9 mouse cellular contexts compared by ENCODE assay signal in genomic region chr19:56068854-56069253, GRCm38 (mm10).
DNase-seq lines count a peak whose midpoint lies in the region; ATAC-seq lines count a peak whose summit lies in the region.
"Had no signal": no experiment of that assay in that cellular context is flagged by ENCODE, and none has a peak within 500 bp of the region (broad histone marks: within the 10 kb centered on the region; RNA-seq: fewer than 3 reads in every experiment).

No protein-coding gene starts in this region.

- H3K9me3 ChIP-seq in lung, embryonic 15.5 days, result no peaks in the 10 kb centered on the region
- H3K9me3 ChIP-seq in liver, embryonic 11.5 days (ENCODE audit: control insufficient read depth, low read length), result no peaks in the 10 kb centered on the region

- H3K36me3 ChIP-seq in lung, embryonic 15.5 days, result no peaks in the 10 kb centered on the region
- no peaks in the 10 kb centered on the region for H3K36me3 ChIP-seq in liver, embryonic 11.5 days (ENCODE audit: control insufficient read depth, insufficient read depth, low read length)

- no peak overlapping the region for H3K9ac ChIP-seq in lung, embryonic 15.5 days
- no peak overlapping the region for H3K9ac ChIP-seq in liver, embryonic 11.5 days (ENCODE audit: low read depth, low read length)

- no peak overlapping the region; the same call in 1 of the 2 replicates for H3K27ac ChIP-seq in lung, embryonic 15.5 days
- no peak overlapping the region for H3K27ac ChIP-seq in liver, embryonic 11.5 days (ENCODE audit: low read depth, low read length)

- H3K4me1 ChIP-seq in lung, embryonic 15.5 days, result peaks cover 9% of the 10 kb centered on the region; the same call in 1 of the 2 replicates
- H3K4me1 ChIP-seq in liver, embryonic 11.5 days (replicated peaks; ENCODE audit: control insufficient read depth, insufficient read depth, low read length), result no peaks in the 10 kb centered on the region

- 35% methylated on average over 12 of the region's 12 CpGs for WGBS in lung, embryonic 15.5 days
- WGBS in liver, embryonic 11.5 days, result 49% methylated on average over 12 of the region's 12 CpGs

- peak; percentile 38 for DNase-seq in CD4-positive, CD25-positive, alpha-beta regulatory T cell, adult 2 months (ENCODE audit: low read depth, low spot score)
- no peak for DNase-seq in lung, postnatal 25 days (ENCODE audit: low spot score)
- no peak for DNase-seq in liver, embryonic 11.5 days (ENCODE audit: low spot score)
- DNase-seq in thymus, postnatal 0 days (ENCODE audit: low spot score), result peak; percentile 37
- DNase-seq in c-Kit-positive CD71-positive TER-119-positive erythroid progenitor cells, embryonic 14.5 days (ENCODE audit: low spot score), result no peak
- no peak for DNase-seq in layer of hippocampus, adult 18-20 months (ENCODE audit: low spot score in 2 of 2)

- no peak overlapping the region for H3K4me3 ChIP-seq in lung, embryonic 15.5 days
- no peak overlapping the region for H3K4me3 ChIP-seq in liver, embryonic 11.5 days (ENCODE audit: low read depth, low read length)
- H3K4me3 ChIP-seq: erythroblast, embryonic 14.5 days had no signal

- 0 out of 2 replicates have a peak, but pooled peaks cover 3% of the 10 kb centered on the region for H3K27me3 ChIP-seq in lung, embryonic 15.5 days
- H3K27me3 ChIP-seq in liver, embryonic 11.5 days (replicated peaks; ENCODE audit: control insufficient read depth, insufficient read depth, low read length), result no peaks in the 10 kb centered on the region

- no peak for ATAC-seq in CD4-positive, CD25-positive, alpha-beta regulatory T cell, adult 4 months
- ATAC-seq in lung, embryonic 15.5 days (ENCODE audit: borderline replicate concordance, extremely low read depth, low FRiP score, low TSS enrichment), result no peak
- no peak for ATAC-seq in liver, embryonic 11.5 days (replicated peaks; ENCODE audit: low FRiP score)

- peak overlapping the region; percentile 26; the same call in 1 of the 2 replicates for H3K4me2 ChIP-seq in lung, embryonic 15.5 days
- H3K4me2 ChIP-seq in liver, embryonic 11.5 days, result peak overlapping the region; percentile 32

Comparison
In these comparisons a context has a peak if more than half of its experiments do, and no peak if none do; other contexts are left out.
1. DNase-seq: peak in CD4-positive, CD25-positive, alpha-beta regulatory T cell, adult 2 months (single experiment) and thymus, postnatal 0 days (single experiment); none in lung, postnatal 25 days (single experiment), liver, embryonic 11.5 days (single experiment), c-Kit-positive CD71-positive TER-119-positive erythroid progenitor cells, embryonic 14.5 days (single experiment) and layer of hippocampus, adult 18-20 months (0 of 2).